Mouse (Mus musculus) E14TG2a.4 (cell line): Measurements from ENCODE around the gene Rgs3.

Source experiments
- CTCF ChIP-seq: conservative IDR thresholded peaks from 2 replicates; pipeline ENCODE4 v1.5.1; 2014; ENCODE audit warnings: low read length
- NANOG ChIP-seq: IDR thresholded peaks from 2 replicates; pipeline ENCODE4 v1.6.1; 2014; ENCODE audit warnings: borderline replicate concordance, low read length, mixed read lengths
- POU5F1 ChIP-seq: IDR thresholded peaks from 2 replicates; pipeline ENCODE4 v1.6.1; 2014; ENCODE audit warnings: low read length, borderline replicate concordance

DNA sequence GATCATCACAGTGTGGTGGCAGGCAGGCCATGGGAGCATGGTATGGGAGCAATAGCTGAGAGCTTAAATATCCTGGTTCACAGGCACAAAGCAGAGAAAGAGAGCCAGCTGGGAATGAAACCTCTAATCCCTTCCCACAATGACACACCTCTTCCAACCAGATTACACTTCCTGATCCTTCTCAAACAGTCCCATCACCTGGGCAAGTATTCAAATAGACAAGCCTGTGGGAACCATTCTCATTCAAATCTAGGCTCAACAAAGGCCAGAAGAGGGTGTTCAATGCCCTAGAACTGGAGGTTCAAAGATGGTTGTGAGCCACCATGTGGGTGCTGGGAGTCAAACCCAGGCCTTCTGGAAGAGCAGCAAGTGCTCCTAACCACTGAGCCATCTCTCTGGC is 161.2 kb downstream of the Rgs3 start:
- TF ChIP-seq CTCF, result no peak
- no peak for TF ChIP-seq POU5F1
- TF ChIP-seq NANOG, result no peak; the same call in 1 of the 2 replicates
